Mouse (Mus musculus): ENCODE measurements at regions not wholly inside any gene's neighbourhood (a gene's known extent, or its start where the extent isn't known, plus 50 kb on each side); places are given as distances from the start of the nearest gene placed in this dataset.
A peak's percentile ranks its signal among the peaks of the same experiment; 100 is the strongest.

- H3K36me3 ChIP-seq (ENCODE audit: control insufficient read depth, insufficient read depth, low read length), result no peaks in the 10 kb centered on the region
- 58% methylated on average over 10 of the region's 10 CpGs for WGBS
- no peak overlapping the region for H3K9ac ChIP-seq (ENCODE audit: low read length)
- no peak overlapping the region for H3K4me3 ChIP-seq (ENCODE audit: low read depth, low read length)
- DNase-seq (ENCODE audit: low spot score) (no peak), ATAC-seq (ENCODE audit: insufficient read depth, low FRiP score, low TSS enrichment) (no peak)
- no peak overlapping the region for H3K27ac ChIP-seq (ENCODE audit: low read depth, low read length)
- no peaks in the 10 kb centered on the region for H3K9me3 ChIP-seq (ENCODE audit: control insufficient read depth, low read length)
- H3K4me1 ChIP-seq (ENCODE audit: control insufficient read depth, insufficient read depth, low read length), result no peaks in the 10 kb centered on the region
- no peaks in the 10 kb centered on the region for H3K27me3 ChIP-seq (ENCODE audit: control insufficient read depth, insufficient read depth, low read length)
- H3K4me2 ChIP-seq (ENCODE audit: low read depth), result no peak overlapping the region
Observed at GRCm38 (mm10) chr14:104326089-104326488, 141.7 kb downstream of the Pou4f1 start.

DNA sequence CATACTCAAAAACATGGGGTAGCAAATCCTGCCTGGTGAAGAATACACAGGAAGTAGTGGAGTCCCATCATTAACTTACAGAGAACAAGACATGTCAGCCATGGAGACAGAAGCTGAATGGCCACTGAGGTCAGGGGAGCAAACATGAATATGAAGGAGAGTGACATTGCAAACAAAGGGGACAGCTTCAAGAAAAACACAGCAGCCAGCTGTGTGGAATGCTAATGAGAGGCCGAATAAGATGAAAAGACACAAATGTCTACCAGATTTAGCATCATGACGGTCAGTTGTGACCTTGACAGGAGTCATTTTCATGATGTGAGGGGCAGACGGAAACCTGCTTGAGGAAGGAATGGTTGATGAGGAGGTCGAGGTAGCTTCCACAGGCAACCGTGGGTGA, 167.7 kb downstream of the Pou4f1 start:
- 58% methylated on average over 5 of the region's 5 CpGs for WGBS
- no peak for DNase-seq (ENCODE audit: low spot score)
- no peak for ATAC-seq (ENCODE audit: insufficient read depth, low FRiP score, low TSS enrichment)

GRCm38 (mm10) chr14:104298312-104298711, 169.5 kb downstream of the Pou4f1 start:
- ATAC-seq (ENCODE audit: insufficient read depth, low FRiP score, low TSS enrichment) (peak; percentile 79), DNase-seq (ENCODE audit: low spot score) (peak; percentile 22)
- WGBS, result 17% methylated on average over 4 of the region's 4 CpGs
- H3K27ac ChIP-seq (ENCODE audit: low read depth, low read length), result no peak overlapping the region
- no peaks in the 10 kb centered on the region for H3K36me3 ChIP-seq (ENCODE audit: control insufficient read depth, insufficient read depth, low read length)
- H3K9ac ChIP-seq (ENCODE audit: low read length), result no peak overlapping the region
- no peaks in the 10 kb centered on the region for H3K27me3 ChIP-seq (ENCODE audit: control insufficient read depth, insufficient read depth, low read length)
- H3K4me1 ChIP-seq (ENCODE audit: control insufficient read depth, insufficient read depth, low read length), result peaks cover 9% of the 10 kb centered on the region; the same call in 1 of the 2 replicates
- H3K4me2 ChIP-seq (ENCODE audit: low read depth), result no peak overlapping the region
- H3K9me3 ChIP-seq (ENCODE audit: control insufficient read depth, low read length), result no peaks in the 10 kb centered on the region
- no peak overlapping the region for H3K4me3 ChIP-seq (ENCODE audit: low read depth, low read length)

More for the DNA sequence above, 167.7 kb downstream of the Pou4f1 start:
- H3K27me3 ChIP-seq (ENCODE audit: control insufficient read depth, insufficient read depth, low read length), result no peaks in the 10 kb centered on the region
- no peaks in the 10 kb centered on the region for H3K9me3 ChIP-seq (ENCODE audit: control insufficient read depth, low read length)
- H3K36me3 ChIP-seq (ENCODE audit: control insufficient read depth, insufficient read depth, low read length), result no peaks in the 10 kb centered on the region
- H3K4me1 ChIP-seq (ENCODE audit: control insufficient read depth, insufficient read depth, low read length), result peaks cover 9% of the 10 kb centered on the region; the same call in 1 of the 2 replicates
- no peak overlapping the region for H3K9ac ChIP-seq (ENCODE audit: low read length)
- no peak overlapping the region for H3K4me2 ChIP-seq (ENCODE audit: low read depth)
- no peak overlapping the region for H3K4me3 ChIP-seq (ENCODE audit: low read depth, low read length)
- H3K27ac ChIP-seq (ENCODE audit: low read depth, low read length), result no peak overlapping the region

DNA sequence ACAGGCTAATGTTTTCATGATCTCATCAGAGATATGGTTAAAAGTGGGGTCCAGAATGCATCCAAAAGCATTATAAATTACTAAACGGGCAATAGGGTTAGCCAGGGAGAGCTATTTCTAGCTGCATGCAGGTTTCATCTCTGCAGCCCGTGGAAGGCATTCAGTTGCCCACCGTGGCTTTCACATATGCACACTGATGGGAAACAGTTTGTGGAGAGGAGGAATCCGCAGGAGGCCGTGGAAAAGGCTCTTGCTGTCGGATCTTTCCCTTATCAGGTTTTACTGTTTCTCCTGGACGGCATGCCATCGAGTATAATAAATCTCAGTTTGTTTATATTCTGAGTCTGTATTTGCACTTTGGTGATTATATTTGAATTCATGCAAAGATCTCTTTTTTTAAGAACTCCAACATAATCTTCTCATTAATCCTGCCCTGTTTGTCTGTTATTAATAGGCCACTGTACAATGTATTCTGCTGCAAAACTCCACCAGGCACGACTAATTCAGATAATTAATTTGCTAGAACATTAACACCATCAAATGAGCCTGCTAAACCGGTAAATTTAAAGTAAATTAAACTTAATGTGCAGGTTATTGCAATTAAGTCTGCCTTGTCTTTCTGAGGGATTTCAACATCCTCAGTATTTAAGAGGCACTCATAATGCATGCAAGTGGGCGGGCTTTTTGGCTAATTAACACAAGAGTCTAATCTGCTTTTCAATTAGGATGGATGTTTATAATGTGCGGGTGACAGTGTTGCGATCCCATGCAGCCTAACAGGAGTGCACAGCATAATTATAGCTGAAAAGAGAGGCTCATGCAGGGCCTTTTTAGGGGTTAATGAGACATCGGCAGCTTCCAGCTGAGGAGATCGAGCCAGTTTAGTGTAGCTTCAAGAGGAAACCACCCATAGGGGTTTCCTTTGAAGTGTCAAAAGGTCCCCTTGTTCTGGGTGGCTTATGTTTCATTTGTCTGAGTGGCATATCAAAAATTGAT, 170.2 kb downstream of the Pou4f1 start:
- Histone ChIP-seq H3K9me3 (ENCODE audit: control insufficient read depth, low read length) (no peaks in the 10 kb centered on the region), H3K27me3 (ENCODE audit: control insufficient read depth, insufficient read depth, low read length) (no peaks in the 10 kb centered on the region), H3K9ac (ENCODE audit: low read length) (no peak overlapping the region), H3K36me3 (ENCODE audit: control insufficient read depth, insufficient read depth, low read length) (no peaks in the 10 kb centered on the region), H3K4me3 (ENCODE audit: low read depth, low read length) (no peak overlapping the region), H3K27ac (ENCODE audit: low read depth, low read length) (no peak overlapping the region), H3K4me2 (ENCODE audit: low read depth) (no peak overlapping the region), H3K4me1 (ENCODE audit: control insufficient read depth, insufficient read depth, low read length) (peaks cover 9% of the 10 kb centered on the region; the same call in 1 of the 2 replicates)
- DNase-seq (ENCODE audit: low spot score) (peak; percentile 26), ATAC-seq (ENCODE audit: insufficient read depth, low FRiP score, low TSS enrichment) (peak; percentile 75)
- 37% methylated on average over 15 of the region's 15 CpGs for WGBS

- no peak overlapping the region for H3K4me3 ChIP-seq (ENCODE audit: low read depth, low read length)
- H3K36me3 ChIP-seq (ENCODE audit: control insufficient read depth, insufficient read depth, low read length), result no peaks in the 10 kb centered on the region
- H3K4me1 ChIP-seq (ENCODE audit: control insufficient read depth, insufficient read depth, low read length), result peaks cover 9% of the 10 kb centered on the region; the same call in 1 of the 2 replicates
- no peak overlapping the region for H3K4me2 ChIP-seq (ENCODE audit: low read depth)
- no peak overlapping the region for H3K9ac ChIP-seq (ENCODE audit: low read length)
- no peak overlapping the region for H3K27ac ChIP-seq (ENCODE audit: low read depth, low read length)
- no peaks in the 10 kb centered on the region for H3K27me3 ChIP-seq (ENCODE audit: control insufficient read depth, insufficient read depth, low read length)
- no peak for DNase-seq (ENCODE audit: low spot score)
- H3K9me3 ChIP-seq (ENCODE audit: control insufficient read depth, low read length), result no peaks in the 10 kb centered on the region
- WGBS, result 57% methylated on average over 4 of the region's 4 CpGs
- ATAC-seq (ENCODE audit: insufficient read depth, low FRiP score, low TSS enrichment), result no peak
Observed at GRCm38 (mm10) chr14:104293814-104294213, 174.0 kb downstream of the Pou4f1 start.

GRCm38 (mm10) chr14:104293147-104293546, 174.7 kb downstream of the Pou4f1 start:
- Histone ChIP-seq H3K4me2 (ENCODE audit: low read depth) (no peak overlapping the region), H3K9me3 (ENCODE audit: control insufficient read depth, low read length) (no peaks in the 10 kb centered on the region), H3K4me3 (ENCODE audit: low read depth, low read length) (no peak overlapping the region), H3K4me1 (ENCODE audit: control insufficient read depth, insufficient read depth, low read length) (peaks cover 5% of the 10 kb centered on the region; the same call in 1 of the 2 replicates), H3K36me3 (ENCODE audit: control insufficient read depth, insufficient read depth, low read length) (no peaks in the 10 kb centered on the region), H3K9ac (ENCODE audit: low read length) (no peak overlapping the region), H3K27me3 (ENCODE audit: control insufficient read depth, insufficient read depth, low read length) (no peaks in the 10 kb centered on the region), H3K27ac (ENCODE audit: low read depth, low read length) (no peak overlapping the region)
- 95% methylated on average over 2 of the region's 2 CpGs for WGBS
- ATAC-seq (ENCODE audit: insufficient read depth, low FRiP score, low TSS enrichment) (no peak), DNase-seq (ENCODE audit: low spot score) (no peak)

- Histone ChIP-seq H3K4me1 (ENCODE audit: control insufficient read depth, insufficient read depth, low read length) (no peaks in the 10 kb centered on the region), H3K9me3 (ENCODE audit: control insufficient read depth, low read length) (no peaks in the 10 kb centered on the region), H3K27ac (ENCODE audit: low read depth, low read length) (no peak overlapping the region), H3K4me3 (ENCODE audit: low read depth, low read length) (no peak overlapping the region), H3K27me3 (ENCODE audit: control insufficient read depth, insufficient read depth, low read length) (no peaks in the 10 kb centered on the region), H3K9ac (ENCODE audit: low read length) (no peak overlapping the region), H3K36me3 (ENCODE audit: control insufficient read depth, insufficient read depth, low read length) (no peaks in the 10 kb centered on the region), H3K4me2 (ENCODE audit: low read depth) (no peak overlapping the region)
- DNase-seq (ENCODE audit: low spot score), result no peak
- WGBS, result 92% methylated on average over 6 of the region's 6 CpGs
- ATAC-seq (ENCODE audit: insufficient read depth, low FRiP score, low TSS enrichment), result no peak
Observed at GRCm38 (mm10) chr14:104280353-104280752, 187.4 kb downstream of the Pou4f1 start.

DNA sequence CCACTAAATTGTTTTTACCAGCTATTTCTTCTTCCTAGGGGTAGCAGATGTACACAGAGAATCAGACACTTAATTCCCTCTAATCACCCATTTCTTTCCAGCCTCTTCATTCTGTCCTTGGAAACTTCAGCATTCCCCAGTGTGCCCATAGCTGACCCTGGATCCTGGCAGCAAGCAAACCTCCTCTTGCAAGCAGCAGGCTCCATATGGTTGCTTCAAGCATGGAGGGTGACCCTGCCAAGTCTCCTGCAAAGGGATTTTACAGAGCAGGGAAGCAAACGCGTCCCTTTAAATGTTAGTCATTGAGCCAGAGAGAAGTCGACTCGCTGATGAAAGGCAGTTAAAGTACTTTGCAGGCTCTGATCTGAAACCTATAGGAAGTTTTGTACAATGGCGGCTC, 187.9 kb downstream of the Pou4f1 start:
- ATAC-seq (ENCODE audit: insufficient read depth, low FRiP score, low TSS enrichment) (no peak), DNase-seq (ENCODE audit: low spot score) (no peak)
- no peaks in the 10 kb centered on the region for H3K27me3 ChIP-seq (ENCODE audit: control insufficient read depth, insufficient read depth, low read length)
- no peak overlapping the region for H3K9ac ChIP-seq (ENCODE audit: low read length)
- no peaks in the 10 kb centered on the region for H3K4me1 ChIP-seq (ENCODE audit: control insufficient read depth, insufficient read depth, low read length)
- 82% methylated on average over 5 of the region's 5 CpGs for WGBS
- no peak overlapping the region for H3K4me3 ChIP-seq (ENCODE audit: low read depth, low read length)
- no peaks in the 10 kb centered on the region for H3K9me3 ChIP-seq (ENCODE audit: control insufficient read depth, low read length)
- H3K36me3 ChIP-seq (ENCODE audit: control insufficient read depth, insufficient read depth, low read length), result no peaks in the 10 kb centered on the region
- no peak overlapping the region for H3K27ac ChIP-seq (ENCODE audit: low read depth, low read length)
- H3K4me2 ChIP-seq (ENCODE audit: low read depth), result no peak overlapping the region

GRCm38 (mm10) chr14:104274752-104275151, 193.0 kb downstream of the Pou4f1 start:
- no peak overlapping the region for H3K27ac ChIP-seq (ENCODE audit: low read depth, low read length)
- H3K9ac ChIP-seq (ENCODE audit: low read length), result no peak overlapping the region
- WGBS, result 82% methylated on average over 4 of the region's 4 CpGs
- no peaks in the 10 kb centered on the region for H3K9me3 ChIP-seq (ENCODE audit: control insufficient read depth, low read length)
- ATAC-seq (ENCODE audit: insufficient read depth, low FRiP score, low TSS enrichment) (no peak), DNase-seq (ENCODE audit: low spot score) (no peak)
- no peak overlapping the region for H3K4me3 ChIP-seq (ENCODE audit: low read depth, low read length)
- H3K27me3 ChIP-seq (ENCODE audit: control insufficient read depth, insufficient read depth, low read length), result no peaks in the 10 kb centered on the region
- no peak overlapping the region for H3K4me2 ChIP-seq (ENCODE audit: low read depth)
- no peaks in the 10 kb centered on the region for H3K36me3 ChIP-seq (ENCODE audit: control insufficient read depth, insufficient read depth, low read length)
- H3K4me1 ChIP-seq (ENCODE audit: control insufficient read depth, insufficient read depth, low read length), result no peaks in the 10 kb centered on the region

Data from neural tube, embryonic 11.5 days (tissue).